Mouse (Mus musculus) testis, adult 2 months (tissue): ENCODE data around the gene Slc4a4. TPM values are rescaled to one million over a fixed set of nuclear protein-coding genes. Genes with fewer than 3 reads are reported as not detected.
"Not testable (repeated sequence)": the region's sequence is repeated elsewhere in the genome, so short reads cannot be mapped to it uniquely, and the experiment has no call there.

Experiments
- H3K27ac ChIP-seq: fragments of 200-500 bp; 2 replicates; pipeline ENCODE4 v1.5.1; 2012; ENCODE audit warnings: low read depth, low read length; ENCODE audit not compliant: control insufficient read depth, insufficient read depth
- H3K27me3 ChIP-seq: fragments of 200-500 bp; 2 replicates; pipeline ENCODE4 v1.6.1; 2012; ENCODE audit warnings: mild to moderate bottlenecking, low read length, moderate library complexity; ENCODE audit not compliant: control insufficient read depth, insufficient read depth
- H3K36me3 ChIP-seq: fragments of 200-500 bp; 2 replicates; pipeline ENCODE4 v1.6.1; 2012; ENCODE audit warnings: mild to moderate bottlenecking, low read length; ENCODE audit not compliant: control insufficient read depth, insufficient read depth
- H3K4me1 ChIP-seq: fragments of 200-500 bp; 2 replicates; pipeline ENCODE4 v1.6.1; 2012; ENCODE audit warnings: low read length; ENCODE audit not compliant: control insufficient read depth, insufficient read depth
- H3K4me3 ChIP-seq: fragments of 200-500 bp; 2 replicates; pipeline ENCODE4 v1.5.1; 2012; ENCODE audit warnings: low read depth, mild to moderate bottlenecking, low read length, moderate library complexity, mixed read lengths; ENCODE audit not compliant: control insufficient read depth
- CTCF ChIP-seq: fragments of 200-500 bp; IDR thresholded peaks from 2 replicates; pipeline ENCODE4 v1.5.1; 2012; ENCODE audit warnings: low read depth, mild to moderate bottlenecking, inconsistent platforms, low read length, moderate library complexity; ENCODE audit not compliant: control insufficient read depth, insufficient read depth, insufficient replicate concordance
- POLR2A ChIP-seq: fragments of 200-500 bp; IDR thresholded peaks from 2 replicates; pipeline ENCODE4 v1.6.1; 2012; ENCODE audit warnings: low read depth, mild to moderate bottlenecking, inconsistent platforms, low read length, moderate library complexity; ENCODE audit not compliant: control insufficient read depth
- polyA plus RNA-seq: library from polyadenylated mRNA; depleted of rRNA; stranded (reverse); fragments of >200 nt; gene quantifications from 2 replicates; pipeline ENCODE4 v1.2.3, GENCODE M21; 2012

The Slc4a4 gene
- polyA plus RNA-seq, 1 experiment: 0.38 TPM

GRCm38 (mm10) chr5:88990196-88990747 lies 103.7 kb downstream of the Slc4a4 start:
- no peaks in the 10 kb centered on the region for H3K36me3 ChIP-seq
- H3K4me1 ChIP-seq: peaks cover 2% of the 10 kb centered on the region; the same call in 1 of the 2 replicates
- no peak overlapping the region for H3K4me3 ChIP-seq
- H3K27ac ChIP-seq: no peak overlapping the region
- no peak for TF ChIP-seq CTCF
- no peaks in the 10 kb centered on the region for H3K27me3 ChIP-seq

DNA sequence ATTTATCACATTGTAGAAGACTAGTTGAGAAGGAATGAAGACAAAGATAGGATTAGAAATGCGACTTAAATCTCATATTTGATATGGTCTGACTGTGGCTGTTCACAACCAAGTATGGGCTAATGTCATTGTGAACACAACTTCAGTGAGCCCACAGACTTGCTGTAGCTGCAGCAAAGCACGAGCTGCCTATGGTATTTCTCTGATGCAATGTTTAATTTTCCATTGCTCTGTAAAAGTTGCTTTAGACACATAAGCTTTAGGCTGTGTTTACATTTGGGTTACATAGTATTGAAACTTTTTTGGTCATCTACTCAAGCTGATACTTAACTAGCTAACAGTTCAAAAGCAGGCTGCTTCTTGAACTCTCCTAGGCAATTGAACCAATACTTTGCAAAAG lies 104.7 kb downstream of the Slc4a4 start:
- H3K27me3 ChIP-seq, H3K4me1 ChIP-seq, H3K27ac ChIP-seq, H3K36me3 ChIP-seq, H3K4me3 ChIP-seq: not testable (repeated sequence)

- no peaks in the 10 kb centered on the region for H3K27me3 ChIP-seq
- no peak overlapping the region for H3K4me3 ChIP-seq
- H3K4me1 ChIP-seq: peaks cover 2% of the 10 kb centered on the region; the same call in 1 of the 2 replicates
- TF ChIP-seq POLR2A (no peak), CTCF (no peak)
- H3K27ac ChIP-seq: no peak overlapping the region
- H3K36me3 ChIP-seq: no peaks in the 10 kb centered on the region
These were observed 107.9 kb downstream of the Slc4a4 start for GRCm38 (mm10) chr5:88994533-88994932.

- Histone ChIP-seq H3K4me1 (peaks cover 2% of the 10 kb centered on the region; the same call in 1 of the 2 replicates), H3K27me3 (no peaks in the 10 kb centered on the region), H3K27ac (no peak overlapping the region), H3K4me3 (no peak overlapping the region), H3K36me3 (no peaks in the 10 kb centered on the region)
- TF ChIP-seq POLR2A (no peak), CTCF (no peak)
These were observed 109.6 kb downstream of the Slc4a4 start for GRCm38 (mm10) chr5:88996246-88996645.

DNA sequence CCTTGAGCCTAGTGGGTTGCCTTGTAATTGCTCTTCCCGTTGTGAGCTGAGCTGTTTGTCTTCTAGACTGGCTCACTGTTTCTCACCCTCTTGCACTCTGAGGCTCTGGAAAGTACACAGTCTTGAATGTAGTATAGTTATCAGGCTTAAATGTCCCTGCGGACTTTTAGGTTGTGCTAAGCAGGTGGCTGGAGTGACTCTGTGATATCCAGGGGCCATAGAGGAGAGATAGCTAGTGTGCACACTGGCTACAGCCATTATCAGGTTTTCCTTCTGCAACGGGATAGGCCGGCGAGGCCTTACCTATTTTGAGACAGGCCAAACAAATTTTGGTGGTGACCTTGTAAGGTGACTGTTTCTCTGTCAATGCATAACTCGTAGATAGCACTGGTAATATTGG lies 110.7 kb downstream of the Slc4a4 start:
- Histone ChIP-seq H3K4me1 (peaks cover 2% of the 10 kb centered on the region; the same call in 1 of the 2 replicates), H3K27me3 (no peaks in the 10 kb centered on the region), H3K4me3 (no peak overlapping the region), H3K36me3 (no peaks in the 10 kb centered on the region), H3K27ac (no peak overlapping the region)
- no peak for TF ChIP-seq CTCF
- TF ChIP-seq POLR2A: no peak

DNA sequence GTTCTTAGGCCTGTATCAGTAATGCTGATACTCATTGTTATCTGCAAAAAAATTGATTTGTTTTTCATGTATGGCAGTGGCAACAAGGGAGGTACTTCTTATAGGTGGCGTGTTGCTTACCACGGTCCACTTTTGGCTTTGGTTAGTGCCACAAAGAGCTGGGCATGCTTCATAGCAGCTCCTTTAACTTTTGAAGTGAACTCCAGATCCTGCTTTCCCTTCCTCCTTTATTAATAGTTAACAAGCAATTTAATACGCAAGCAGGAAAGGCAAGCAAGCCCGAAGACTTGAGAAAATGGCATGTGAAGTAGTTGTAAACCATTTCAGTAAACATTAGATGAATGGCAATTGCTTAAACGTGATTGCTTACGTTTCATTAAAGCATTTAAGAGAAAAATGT lies 113.2 kb downstream of the Slc4a4 start:
- no peak for TF ChIP-seq CTCF
- TF ChIP-seq POLR2A: no peak
- Histone ChIP-seq H3K36me3 (no peaks in the 10 kb centered on the region), H3K27me3 (no peaks in the 10 kb centered on the region), H3K4me1 (no peaks in the 10 kb centered on the region), H3K4me3 (no peak overlapping the region), H3K27ac (no peak overlapping the region)

GRCm38 (mm10) chr5:89000598-89000997 lies 114.0 kb downstream of the Slc4a4 start:
- Histone ChIP-seq H3K4me3 (no peak overlapping the region), H3K36me3 (no peaks in the 10 kb centered on the region), H3K27me3 (no peaks in the 10 kb centered on the region), H3K4me1 (no peaks in the 10 kb centered on the region), H3K27ac (no peak overlapping the region)
- TF ChIP-seq CTCF (no peak), POLR2A (no peak)

DNA sequence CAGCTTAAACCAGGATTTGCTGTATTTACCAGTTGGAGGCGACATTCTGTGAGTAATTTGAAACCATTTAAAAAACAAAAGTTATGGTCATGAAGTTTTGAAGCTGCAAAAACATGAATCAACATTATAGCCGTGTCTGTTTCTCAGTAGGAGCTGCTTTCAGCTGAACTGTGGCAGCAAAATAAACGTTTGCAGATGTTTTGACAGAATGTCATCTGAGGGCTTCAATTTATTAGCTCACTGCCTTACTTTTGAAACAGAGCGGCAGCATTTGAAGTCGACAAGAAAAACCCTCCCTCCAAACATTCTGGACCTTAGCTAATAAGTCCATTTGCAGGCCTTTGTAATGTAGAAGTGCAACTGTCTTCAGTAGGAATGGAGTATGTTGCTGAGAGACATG lies 123.5 kb downstream of the Slc4a4 start:
- TF ChIP-seq POLR2A: no peak
- no peak for TF ChIP-seq CTCF
- Histone ChIP-seq H3K27ac (no peak overlapping the region), H3K36me3 (no peaks in the 10 kb centered on the region), H3K4me3 (no peak overlapping the region), H3K27me3 (no peaks in the 10 kb centered on the region), H3K4me1 (no peaks in the 10 kb centered on the region)
